Mouse (Mus musculus): ENCODE measurements around the gene Lrrc8d.

Lrrc8d gene

DNA sequence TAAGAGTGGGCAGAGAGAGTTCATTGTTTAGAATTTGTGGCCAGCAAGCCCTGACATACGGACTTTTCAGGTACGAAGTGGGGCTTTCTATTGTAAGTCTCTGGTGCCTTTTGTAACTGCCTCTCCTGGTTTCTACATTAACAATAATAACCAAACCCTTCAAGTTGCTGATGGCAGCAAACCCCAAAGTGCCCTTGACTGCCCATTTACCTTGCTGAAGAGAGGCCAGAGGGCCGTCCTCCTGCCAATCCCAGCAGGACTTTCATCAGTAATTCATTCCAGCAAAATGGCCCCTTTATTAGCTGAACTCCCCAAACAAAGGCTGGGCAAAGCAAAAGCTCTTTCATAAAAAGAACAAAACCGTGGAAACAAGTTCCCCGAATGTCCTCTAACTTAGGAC is 118.6 kb downstream of the Lrrc8d start:
- no peak for DNase-seq (ENCODE audit: low spot score)

DNA sequence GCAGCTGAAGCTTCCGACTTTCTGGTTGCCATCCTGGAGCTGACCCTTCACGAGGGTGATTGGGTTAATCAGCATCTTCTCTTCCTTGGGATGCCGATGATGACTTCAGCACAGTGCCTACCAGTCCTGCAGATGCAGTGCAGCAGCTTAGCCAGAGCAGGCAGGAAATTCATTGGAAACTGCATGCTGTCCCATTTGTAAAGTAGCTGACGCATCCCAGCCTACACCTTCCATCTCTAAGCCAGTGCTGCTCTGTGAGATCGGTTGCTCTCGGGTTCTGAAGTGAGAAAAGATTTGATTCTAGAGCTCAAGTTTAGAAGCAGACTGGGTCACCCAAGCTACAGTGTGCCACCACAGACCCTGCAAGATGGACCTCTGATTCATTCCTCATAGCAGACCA is 121.6 kb downstream of the Lrrc8d start:
- DNase-seq (ENCODE audit: low spot score), result no peak

DNA sequence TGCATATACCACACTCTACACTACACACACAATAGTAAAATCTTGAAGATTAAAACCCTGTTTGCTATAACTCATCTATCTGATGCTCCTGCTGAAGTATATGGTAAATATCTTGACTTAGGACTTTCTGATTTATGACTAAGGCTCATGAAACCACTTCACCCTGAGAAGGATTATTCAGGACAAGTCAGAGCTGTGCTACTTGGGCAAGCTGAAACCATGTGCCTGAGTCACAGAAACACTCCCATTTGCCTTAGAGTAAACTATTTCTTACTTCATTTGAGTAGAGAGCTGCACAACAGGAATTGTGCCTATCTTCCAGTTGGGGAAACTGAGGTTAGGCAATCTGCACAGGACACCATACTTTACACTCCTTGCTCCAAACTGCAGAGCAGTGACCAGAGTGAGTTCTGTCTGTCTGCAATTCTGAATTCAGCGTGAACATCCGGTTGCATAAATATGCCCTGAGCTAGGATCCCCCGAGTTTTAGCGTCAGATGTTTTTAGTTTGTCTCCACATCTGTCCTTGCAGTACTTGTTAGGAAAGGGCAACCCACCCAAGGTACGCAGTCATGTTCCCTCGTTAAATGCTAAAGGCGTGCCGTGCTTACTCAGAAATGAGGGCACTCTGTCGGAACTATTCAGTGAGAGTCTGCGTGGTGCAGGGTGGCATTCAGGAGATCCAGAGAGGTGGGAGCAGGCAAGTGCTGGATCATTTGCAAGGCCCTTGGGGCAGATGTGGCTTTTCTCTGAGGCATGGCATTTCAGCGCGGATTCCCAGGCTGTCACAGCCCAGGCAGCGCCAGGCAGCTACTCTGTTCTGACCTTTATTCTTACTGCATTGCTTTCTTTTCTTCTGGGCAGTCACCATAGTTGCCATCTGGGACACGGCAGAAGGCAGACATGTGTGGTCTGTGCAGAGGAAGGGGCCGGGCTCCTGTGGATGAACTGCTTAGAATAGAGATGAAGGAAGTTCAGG is 123.0 kb downstream of the Lrrc8d start:
- no peak for DNase-seq (ENCODE audit: low spot score)

DNA sequence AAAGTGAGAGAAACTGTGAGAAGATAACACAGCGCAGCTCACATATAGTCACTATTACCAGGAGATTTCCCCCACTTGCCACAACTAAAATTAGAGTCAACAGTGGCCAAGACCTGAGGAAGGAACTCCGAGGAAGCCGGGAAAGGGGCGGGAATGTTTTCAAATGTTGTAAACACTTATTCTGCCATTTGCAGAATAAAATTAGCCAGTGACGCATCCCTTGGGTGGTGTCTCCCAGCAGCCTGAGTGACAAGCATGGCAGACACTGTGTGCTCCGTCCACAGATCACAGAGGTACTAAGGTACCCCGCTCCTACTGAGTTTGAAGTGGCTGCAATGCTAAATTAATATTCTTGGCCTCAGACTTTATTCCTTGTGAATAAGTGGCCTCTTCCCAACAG is 124.5 kb downstream of the Lrrc8d start:
- no peak for DNase-seq (ENCODE audit: low spot score)

DNA sequence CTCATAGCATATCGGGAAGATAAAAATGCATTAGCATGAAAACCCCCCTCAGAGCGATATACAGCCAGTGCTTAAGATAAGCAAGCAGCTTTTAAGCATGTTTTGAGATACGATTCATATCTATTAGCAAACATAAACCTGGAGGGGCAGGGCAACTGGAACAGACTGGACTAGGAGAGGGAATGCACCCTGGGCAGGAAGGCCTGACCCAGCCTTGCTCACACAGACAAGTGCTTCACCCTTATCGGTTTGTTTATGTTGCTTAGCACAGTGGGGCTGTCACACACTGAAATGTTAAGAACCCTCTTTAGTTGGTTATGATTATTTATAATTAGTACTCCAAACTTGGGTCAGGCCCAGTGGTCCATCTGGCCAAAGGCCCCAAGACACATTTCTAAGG is 125.1 kb downstream of the Lrrc8d start:
- DNase-seq (ENCODE audit: low spot score), result no peak

DNA sequence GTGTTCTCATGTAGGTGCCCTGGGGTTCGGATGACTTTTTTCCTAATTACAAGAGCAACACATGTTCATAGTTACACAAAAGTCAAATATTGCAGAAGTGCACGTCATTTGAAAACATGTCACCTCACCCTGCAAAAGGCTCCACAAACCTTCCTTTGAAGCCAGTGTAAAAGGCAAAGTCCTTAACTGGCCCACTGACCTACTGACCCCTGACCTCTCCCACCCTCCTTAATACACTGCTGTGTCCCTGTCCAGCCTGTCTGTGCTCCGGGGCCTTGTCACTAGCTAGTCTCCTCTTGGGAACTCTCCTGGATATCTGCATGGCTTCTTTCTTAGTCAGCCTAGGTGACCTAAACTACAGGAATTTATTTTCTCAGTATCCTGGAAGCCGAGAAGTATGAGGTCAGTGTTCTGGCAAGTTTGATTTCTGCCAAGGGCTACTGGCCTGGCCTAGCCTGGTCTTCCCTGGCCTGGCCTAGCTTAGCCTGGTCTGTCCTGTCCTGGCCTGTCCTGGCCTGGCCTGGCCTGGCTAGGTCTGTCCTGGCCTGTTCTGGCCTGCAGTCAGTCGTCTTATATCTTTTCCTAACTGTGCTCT is 127.2 kb downstream of the Lrrc8d start:
- peak; percentile 60 for DNase-seq (ENCODE audit: low spot score)

GRCm38 (mm10) chr5:105828050-105828449 is 128.3 kb downstream of the Lrrc8d start:
- DNase-seq (ENCODE audit: low spot score), result no peak

- DNase-seq (ENCODE audit: low spot score), result no peak
Observed at GRCm38 (mm10) chr5:105829008-105829586, 129.3 kb downstream of the Lrrc8d start.

GRCm38 (mm10) chr5:105832140-105832539 is 132.4 kb downstream of the Lrrc8d start:
- DNase-seq (ENCODE audit: low spot score), result no peak

- DNase-seq (ENCODE audit: low spot score), result no peak
Observed at GRCm38 (mm10) chr5:105833923-105834322, 134.2 kb downstream of the Lrrc8d start.

GRCm38 (mm10) chr5:105836006-105836405 is 136.2 kb downstream of the Lrrc8d start:
- peak; percentile 34 for DNase-seq (ENCODE audit: low spot score)

GRCm38 (mm10) chr5:105839740-105840310 is 140.1 kb downstream of the Lrrc8d start:
- DNase-seq (ENCODE audit: low spot score), result no peak

- no peak for DNase-seq (ENCODE audit: low spot score)
Observed at GRCm38 (mm10) chr5:105844044-105844753, 144.4 kb downstream of the Lrrc8d start.

DNA sequence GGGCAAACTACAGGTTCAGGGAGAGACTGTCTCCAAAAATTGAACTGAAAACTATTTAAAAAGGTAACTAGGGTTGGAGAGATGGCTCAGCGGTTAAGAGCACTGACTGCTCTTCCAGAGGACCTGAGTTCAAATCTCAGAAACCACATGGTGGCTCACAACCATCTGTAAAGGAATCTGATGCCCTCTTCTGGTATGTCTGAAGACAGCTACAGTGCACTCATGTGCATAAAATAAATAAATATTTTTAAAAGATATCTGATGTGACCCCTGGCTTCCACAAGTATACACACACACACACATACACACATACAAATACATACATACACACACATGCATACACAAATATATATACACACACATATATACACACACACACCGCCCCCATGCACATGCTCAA is 145.3 kb downstream of the Lrrc8d start:
- DNase-seq (ENCODE audit: low spot score), result no peak

DNA sequence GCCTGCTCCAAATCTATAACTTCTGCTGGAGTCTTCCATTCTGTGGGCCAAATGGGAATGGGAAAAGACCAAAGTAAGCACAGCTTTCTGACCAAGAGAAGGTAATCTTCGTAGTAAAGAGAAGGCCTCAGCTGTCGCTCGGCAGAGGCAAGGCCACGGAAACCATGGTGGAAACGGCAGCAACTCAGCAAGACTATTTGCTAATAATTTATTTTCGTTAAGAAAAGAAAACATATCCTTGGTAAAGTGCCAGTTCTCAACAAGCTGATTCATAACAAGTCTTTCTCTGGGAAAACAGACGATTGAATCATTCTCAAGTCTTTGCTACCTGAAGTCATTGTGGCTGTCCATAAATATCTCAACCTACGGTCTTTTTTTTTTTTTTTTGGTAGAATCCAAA is 148.0 kb downstream of the Lrrc8d start:
- DNase-seq (ENCODE audit: low spot score), result no peak

DNA sequence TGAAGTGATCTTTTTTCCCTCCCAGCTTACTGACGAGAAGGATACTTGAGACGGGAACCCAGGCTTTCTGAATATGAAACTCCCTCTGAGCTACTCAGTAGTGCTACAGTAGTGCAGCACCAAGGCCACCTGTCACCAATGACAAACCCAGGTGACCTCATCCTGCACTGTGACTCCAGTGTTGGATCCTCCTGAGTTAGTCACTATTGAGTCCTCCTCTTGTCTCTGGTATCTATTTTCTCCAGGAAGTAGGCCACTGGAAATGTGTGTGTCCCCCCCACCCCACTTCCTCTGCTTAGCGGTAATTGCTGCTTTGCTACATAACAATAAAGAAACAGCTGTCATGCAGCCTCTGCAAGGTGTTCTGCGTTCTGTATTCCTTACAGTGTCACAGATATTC is 149.5 kb downstream of the Lrrc8d start:
- DNase-seq (ENCODE audit: low spot score), result no peak

GRCm38 (mm10) chr5:105849643-105850042 is 149.9 kb downstream of the Lrrc8d start:
- no peak for DNase-seq (ENCODE audit: low spot score)

GRCm38 (mm10) chr5:105853271-105853670 is 153.5 kb downstream of the Lrrc8d start:
- DNase-seq (ENCODE audit: low spot score), result no peak

DNA sequence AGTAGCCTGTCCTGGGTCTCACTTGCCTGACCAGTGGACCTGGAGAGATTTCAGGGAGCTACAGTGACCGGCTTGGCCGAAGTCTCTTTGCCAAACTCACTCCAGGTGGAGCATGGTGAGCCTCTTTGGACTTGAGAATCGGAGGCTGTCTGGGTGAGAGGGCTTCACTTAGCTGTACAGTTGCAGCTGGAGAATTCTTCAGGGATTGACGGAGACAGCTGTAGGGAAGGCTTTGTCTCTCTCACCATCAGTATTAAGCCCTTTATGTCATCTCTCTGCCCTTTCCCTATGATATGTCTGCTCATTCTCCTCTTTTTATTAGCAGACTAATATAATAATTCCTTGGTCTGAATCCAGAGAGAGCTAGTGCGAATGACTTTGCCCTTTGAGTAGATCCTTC is 157.7 kb downstream of the Lrrc8d start:
- no peak for DNase-seq (ENCODE audit: low spot score)

- peak; percentile 31 for DNase-seq (ENCODE audit: low spot score)
Observed at GRCm38 (mm10) chr5:105858754-105859694, 159.3 kb downstream of the Lrrc8d start.
